Mouse (Mus musculus): ENCODE results near the gene Hpse2.
A peak's percentile ranks its signal among the peaks of the same experiment; 100 is the strongest.
"Not testable (repeated sequence)": the region's sequence is repeated elsewhere in the genome, so short reads cannot be mapped to it uniquely, and the experiment has no call there.

Gene Hpse2

GRCm38 (mm10) chr19:43388017-43388904, at the start of gene Hpse2:
Gene Hpse2, minus strand, starts transcription at chr19:43388355.
- no peak for DNase-seq (ENCODE audit: low read depth)

GRCm38 (mm10) chr19:43427446-43428224, 39.5 kb upstream of the Hpse2 start:
- DNase-seq (ENCODE audit: low read depth), result no peak

GRCm38 (mm10) chr19:43424082-43424481, 35.9 kb upstream of the Hpse2 start:
- DNase-seq (ENCODE audit: low read depth), result peak; percentile 7

- DNase-seq (ENCODE audit: low read depth), result no peak
Observed at GRCm38 (mm10) chr19:43420506-43420905, 32.4 kb upstream of the Hpse2 start.

GRCm38 (mm10) chr19:43415565-43415964, 27.4 kb upstream of the Hpse2 start:
- no peak for DNase-seq (ENCODE audit: low read depth)

- DNase-seq (ENCODE audit: low read depth), result peak; percentile 3
Observed at GRCm38 (mm10) chr19:43407181-43407580, 19.0 kb upstream of the Hpse2 start.

- DNase-seq (ENCODE audit: low read depth), result peak; percentile 56
Observed at GRCm38 (mm10) chr19:43396327-43396726, 8.2 kb upstream of the Hpse2 start.

- DNase-seq (ENCODE audit: low read depth), result no peak
Observed at GRCm38 (mm10) chr19:43387071-43387770, 934 bp downstream of the Hpse2 start.

- DNase-seq (ENCODE audit: low read depth), result no peak
Observed at GRCm38 (mm10) chr19:43386041-43386952, 1.9 kb downstream of the Hpse2 start.

GRCm38 (mm10) chr19:43385451-43385850, 2.7 kb downstream of the Hpse2 start:
- DNase-seq (ENCODE audit: low read depth), result no peak

- no peak for DNase-seq (ENCODE audit: low read depth)
Observed at GRCm38 (mm10) chr19:43384978-43385431, 3.1 kb downstream of the Hpse2 start.

- no peak for DNase-seq (ENCODE audit: low read depth)
Observed at GRCm38 (mm10) chr19:43384346-43384977, 3.7 kb downstream of the Hpse2 start.

GRCm38 (mm10) chr19:43358830-43359229, 29.3 kb downstream of the Hpse2 start:
- no peak for DNase-seq (ENCODE audit: low read depth)

- no peak for DNase-seq (ENCODE audit: low read depth)
Observed at GRCm38 (mm10) chr19:43311125-43311524, 77.0 kb downstream of the Hpse2 start.

- peak; percentile 12 for DNase-seq (ENCODE audit: low read depth)
Observed at GRCm38 (mm10) chr19:43306756-43307155, 81.4 kb downstream of the Hpse2 start.

- not testable (repeated sequence) for DNase-seq (ENCODE audit: low read depth)
Observed at GRCm38 (mm10) chr19:43281336-43281735, 106.8 kb downstream of the Hpse2 start.

- no peak for DNase-seq (ENCODE audit: low read depth)
Observed at GRCm38 (mm10) chr19:43243993-43244392, 144.2 kb downstream of the Hpse2 start.

- no peak for DNase-seq (ENCODE audit: low read depth)
Observed at GRCm38 (mm10) chr19:43231711-43232110, 156.4 kb downstream of the Hpse2 start.

GRCm38 (mm10) chr19:43193562-43193961, 194.6 kb downstream of the Hpse2 start:
- DNase-seq (ENCODE audit: low read depth), result peak; percentile 4

- DNase-seq (ENCODE audit: low read depth), result no peak
Observed at GRCm38 (mm10) chr19:43175437-43175965, 212.7 kb downstream of the Hpse2 start.
